Mouse (Mus musculus) kidney, postnatal 36 days (tissue): Measurements from ENCODE around the gene Cilp.

Experiments
- DNase-seq, 2 experiments: peaks; one replicate each; pipeline ENCODE4 v3.0.0; 2021 to 2022; ENCODE audit warnings: mixed read lengths in 2 of 2

The Cilp gene

GRCm38 (mm10) chr9:65297056-65297455, 32.1 kb downstream of the Cilp start:
- DNase-seq, result peak in 1 of 2 experiments; percentile 46

DNA sequence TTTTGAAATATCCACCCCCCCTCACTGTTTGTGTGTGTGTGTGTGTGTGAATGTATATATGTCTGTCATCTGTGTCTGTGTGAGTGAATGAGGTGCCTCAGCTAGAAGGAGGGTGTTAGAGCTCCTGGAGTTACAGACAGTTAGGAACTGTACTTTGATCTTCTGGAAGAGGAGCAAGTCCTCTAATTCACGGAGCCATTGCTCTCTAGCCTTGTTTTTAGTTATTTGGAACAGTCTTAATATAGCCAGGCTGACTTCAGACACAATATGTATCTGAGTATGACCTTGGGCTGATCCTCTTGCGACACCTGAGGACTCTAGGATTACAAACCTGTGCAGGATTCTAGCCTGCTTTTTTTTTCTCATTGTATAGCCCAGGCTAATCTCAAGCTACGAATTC, 33.8 kb downstream of the Cilp start:
- DNase-seq, result peak in 1 of 2 experiments; percentile 46

DNA sequence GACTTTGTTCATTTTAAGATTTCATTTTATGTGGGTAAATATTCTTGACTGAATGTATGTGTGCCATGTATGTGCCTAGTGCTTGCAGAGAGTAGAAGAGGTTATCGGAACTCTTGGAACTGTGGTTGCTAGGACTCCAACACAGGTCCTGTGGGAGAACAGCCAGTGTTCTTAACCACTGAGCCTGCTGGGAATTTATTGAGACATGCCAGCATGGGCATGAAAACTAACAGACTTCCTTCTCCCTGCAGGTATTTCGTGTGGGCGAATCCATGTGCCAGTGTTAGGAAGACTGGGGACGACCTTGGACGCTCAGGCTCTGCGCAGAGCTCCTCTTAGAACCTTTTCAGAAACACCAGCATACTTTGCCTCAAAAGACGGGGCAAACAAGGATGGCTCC, 34.7 kb downstream of the Cilp start:
- no peak for DNase-seq

- DNase-seq, result no peak
Measured at GRCm38 (mm10) chr9:65302327-65302983, 37.5 kb downstream of the Cilp start.

DNA sequence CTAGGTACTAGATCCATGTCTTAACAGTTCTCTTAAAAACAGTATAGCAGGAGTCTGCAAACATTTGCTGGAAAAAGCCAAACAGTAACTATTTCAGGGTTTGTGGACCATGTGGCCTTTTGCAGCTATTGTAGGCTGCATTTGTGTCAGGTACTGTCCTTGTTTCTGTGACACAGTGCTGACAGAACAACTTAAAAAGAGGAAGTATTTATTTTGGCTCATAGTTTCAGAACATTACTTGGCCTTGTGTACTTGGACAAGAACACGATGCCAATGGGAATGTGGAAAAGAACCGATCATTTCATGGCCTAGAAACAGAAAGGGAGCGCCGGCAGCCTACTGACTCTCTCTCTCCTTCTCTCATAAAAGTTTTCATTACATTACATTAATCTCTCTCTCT, 38.6 kb downstream of the Cilp start:
- no peak for DNase-seq

DNA sequence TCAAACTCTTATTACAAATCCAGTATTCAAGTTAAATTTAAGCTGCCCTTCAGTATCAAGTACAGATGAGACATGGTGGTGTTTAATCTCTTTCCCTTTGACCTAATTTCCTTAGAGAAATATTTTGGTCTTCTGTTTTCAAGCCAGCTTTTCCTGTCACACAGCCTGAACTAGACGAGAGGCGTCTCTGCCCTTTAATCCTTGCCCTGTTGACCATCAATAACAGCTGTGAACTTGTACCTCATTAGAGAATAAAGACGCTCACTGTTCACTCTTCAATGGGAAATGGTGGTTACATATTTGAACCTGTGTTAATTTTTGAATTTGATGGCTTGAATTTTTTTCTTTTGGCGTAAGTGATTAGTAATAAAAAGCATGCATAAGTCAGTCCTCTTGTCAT, 39.3 kb downstream of the Cilp start:
- peak; percentile 57 to 85 for DNase-seq

DNA sequence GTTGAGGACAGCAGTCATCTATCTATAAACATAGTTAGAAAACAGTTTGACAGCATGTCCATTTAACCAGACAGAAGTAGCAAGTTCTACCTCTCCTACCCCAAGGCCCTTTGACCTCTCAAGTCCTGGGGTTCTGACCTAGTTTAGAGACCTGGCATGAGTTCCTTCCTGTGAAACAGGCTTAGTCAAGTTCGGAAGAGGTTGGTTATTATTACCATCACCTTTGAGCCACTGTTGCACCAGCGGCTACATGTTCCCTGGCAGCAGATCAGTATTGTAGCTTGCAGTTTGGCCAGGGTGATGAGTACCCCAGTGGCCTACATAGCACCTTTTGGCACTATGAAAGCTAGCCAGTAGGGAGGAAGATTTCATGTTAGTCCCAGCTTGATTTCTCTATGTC, 41.7 kb downstream of the Cilp start:
- peak; percentile 60 to 84 for DNase-seq

DNA sequence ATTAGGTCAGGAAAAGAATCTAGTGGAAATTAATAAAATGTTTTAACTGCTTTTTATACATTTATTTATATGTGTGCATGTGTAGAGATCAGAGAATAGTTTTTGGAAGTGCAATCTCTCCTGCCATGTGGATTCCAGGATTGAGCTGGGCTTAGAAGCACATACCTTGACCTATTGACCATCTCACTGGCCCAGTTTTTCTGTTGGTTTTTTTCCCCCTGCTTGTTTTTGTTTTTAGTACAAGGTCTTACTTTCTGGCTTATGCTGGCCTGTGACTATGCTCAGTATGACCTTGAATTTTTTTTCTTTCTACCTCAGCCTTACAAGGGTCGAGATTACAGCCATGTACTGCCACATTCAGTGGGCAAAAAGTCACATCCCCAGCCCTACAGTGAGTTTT, 43.0 kb downstream of the Cilp start:
- DNase-seq, result no peak

- no peak for DNase-seq
Measured at GRCm38 (mm10) chr9:65312669-65313357, 47.8 kb downstream of the Cilp start.

DNA sequence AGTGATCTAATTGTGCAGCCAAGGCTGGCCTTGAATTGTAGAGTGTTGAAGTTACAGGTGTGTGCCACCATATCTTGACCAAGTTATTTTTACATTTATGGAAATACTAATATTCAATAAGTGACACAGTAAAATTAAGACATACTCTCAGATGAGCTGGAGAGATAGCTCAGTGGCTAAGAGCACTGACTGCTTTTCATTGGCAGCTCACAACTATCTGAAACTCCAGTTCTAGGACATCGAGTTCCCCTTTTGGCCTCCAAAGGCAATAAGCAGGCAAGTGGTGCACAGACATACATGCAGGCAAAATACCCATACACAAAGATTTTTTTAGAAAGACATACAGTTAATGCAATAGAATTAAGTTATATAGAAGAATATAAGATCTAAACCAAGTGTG, 48.9 kb downstream of the Cilp start:
- no peak for DNase-seq

DNA sequence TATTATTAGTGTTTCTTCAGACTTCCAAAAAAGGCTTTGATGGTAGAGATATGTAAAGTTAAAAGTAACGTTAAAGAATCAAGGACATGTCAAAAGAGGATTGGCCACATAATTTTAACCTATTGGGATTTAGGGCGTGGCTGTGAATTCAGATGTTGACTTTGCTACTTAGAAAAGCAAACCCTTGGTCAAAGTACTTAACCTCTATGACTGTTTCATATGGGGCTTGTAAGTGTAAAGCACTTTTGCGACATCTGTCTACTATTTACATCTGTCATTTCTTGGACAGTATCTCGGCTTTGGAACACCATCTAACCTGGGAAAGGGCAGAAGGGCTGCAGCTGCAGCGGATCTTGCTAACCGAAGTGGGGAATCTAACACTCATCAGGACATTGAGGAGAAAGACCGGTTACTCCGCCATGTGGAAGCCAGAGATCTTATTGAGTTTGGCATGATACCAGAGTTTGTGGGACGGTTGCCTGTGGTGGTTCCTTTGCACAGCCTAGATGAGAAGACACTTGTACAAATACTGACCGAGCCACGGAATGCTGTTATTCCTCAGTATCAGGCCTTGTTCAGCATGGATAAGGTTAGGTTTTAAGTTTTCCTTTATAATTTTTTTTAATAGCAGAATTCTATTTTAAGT, 57.4 kb downstream of the Cilp start:
- no peak for DNase-seq

- no peak for DNase-seq
Measured at GRCm38 (mm10) chr9:65325971-65326370, 61.0 kb downstream of the Cilp start.

DNA sequence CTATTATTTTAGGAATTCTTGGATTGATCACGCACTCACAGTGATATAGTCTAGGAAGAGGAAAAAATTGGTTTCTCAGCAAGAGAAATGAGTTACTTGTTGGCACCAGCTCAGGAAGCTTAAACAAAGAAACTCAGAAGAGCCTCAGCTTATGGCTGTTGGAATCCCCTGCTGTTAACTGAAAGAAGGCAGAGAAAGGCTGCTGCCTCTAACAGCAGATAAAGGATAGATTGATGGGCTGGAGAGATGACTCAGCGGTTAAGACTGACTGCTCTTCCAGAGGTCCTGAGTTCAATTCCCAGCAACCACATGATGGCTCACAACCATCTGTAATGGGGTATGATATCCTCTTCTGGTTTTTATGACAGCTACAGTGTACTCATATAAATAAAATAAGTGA, 62.4 kb downstream of the Cilp start:
- DNase-seq, result no peak
